Mouse (Mus musculus) monocyte, adult 59 days (primary cell): Measurements from ENCODE around the gene Sall4. TPM values are rescaled to one million over a fixed set of nuclear protein-coding genes. Genes with fewer than 3 reads are reported as not detected.

ENCODE experiments used
- total RNA-seq, 2 experiments: library from RNA; stranded (reverse); gene quantifications; one replicate each; pipeline ENCODE4 v1.2.4; 2023

The Sall4 gene
- not detected for total RNA-seq

DNA sequence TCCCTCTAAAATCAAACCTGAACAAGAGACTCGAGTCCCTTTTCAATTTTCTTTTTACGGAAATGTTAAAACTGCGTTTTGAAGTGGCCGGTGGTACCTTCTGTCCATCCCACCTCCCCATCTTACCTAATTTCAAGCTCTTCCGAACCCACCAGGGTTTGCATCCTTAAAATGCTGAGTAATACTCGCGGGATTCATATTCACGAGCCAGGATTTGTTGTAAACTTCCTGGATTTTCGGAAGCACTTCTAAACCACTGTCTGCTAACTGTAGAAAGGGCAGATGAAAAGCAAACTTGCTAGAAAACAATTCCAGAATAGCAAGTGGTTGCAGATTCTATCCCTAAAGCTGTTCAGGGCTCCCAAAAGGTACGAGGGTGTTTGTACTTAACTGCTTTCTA is at the start of gene Sall4:
Gene Sall4 (minus strand): TSS at position 362 of the 400 bp plus-strand sequence.

GRCm38 (mm10) chr2:168742059-168742627 is 25.6 kb downstream of the Sall4 start, which contains the start of gene Atp9a:
Gene Atp9a, minus strand, starts transcription at chr2:168742409.

Other genes starting within 250 kb of the Sall4 start
- gene Nfatc2, start 166.3 kb downstream of the Sall4 start, total RNA-seq: 10 to 100 TPM; 30.3 to 42.1 TPM
- gene Atp9a, start 25.5 kb downstream of the Sall4 start, total RNA-seq: under 1 TPM; 0.30 to 0.42 TPM
- 10 to 100 TPM; 16.1 to 17.0 TPM for gene Zfp64, start 187.6 kb upstream of the Sall4 start, total RNA-seq